Mouse (Mus musculus) lung, postnatal 0 days (tissue): ENCODE results near the gene Il18r1.

ENCODE experiments used
- CTCF ChIP-seq: IDR thresholded peaks from 2 replicates; pipeline ENCODE4 v1.5.1; 2016; ENCODE audit warnings: antibody characterized with exemption, mild to moderate bottlenecking
- EP300 ChIP-seq: IDR thresholded peaks from 2 replicates; pipeline ENCODE4 v1.6.1; 2016; ENCODE audit warnings: antibody characterized with exemption, mild to moderate bottlenecking, control low read depth

GRCm38 (mm10) chr1:40472401-40472800 is 7.0 kb downstream of the Il18r1 start:
- TF ChIP-seq CTCF (no peak), EP300 (no peak)
